Mouse (Mus musculus) T-cell, adult 2 months (primary cell): ENCODE data around the gene Stip1.
"Not testable (repeated sequence)": the region's sequence is repeated elsewhere in the genome, so short reads cannot be mapped to it uniquely, and the experiment has no call there.

Experiments used
- DNase-seq: peaks from one replicate; pipeline ENCODE4 v3.0.0; 2022; ENCODE audit warnings: low spot score

Stip1 gene

DNA sequence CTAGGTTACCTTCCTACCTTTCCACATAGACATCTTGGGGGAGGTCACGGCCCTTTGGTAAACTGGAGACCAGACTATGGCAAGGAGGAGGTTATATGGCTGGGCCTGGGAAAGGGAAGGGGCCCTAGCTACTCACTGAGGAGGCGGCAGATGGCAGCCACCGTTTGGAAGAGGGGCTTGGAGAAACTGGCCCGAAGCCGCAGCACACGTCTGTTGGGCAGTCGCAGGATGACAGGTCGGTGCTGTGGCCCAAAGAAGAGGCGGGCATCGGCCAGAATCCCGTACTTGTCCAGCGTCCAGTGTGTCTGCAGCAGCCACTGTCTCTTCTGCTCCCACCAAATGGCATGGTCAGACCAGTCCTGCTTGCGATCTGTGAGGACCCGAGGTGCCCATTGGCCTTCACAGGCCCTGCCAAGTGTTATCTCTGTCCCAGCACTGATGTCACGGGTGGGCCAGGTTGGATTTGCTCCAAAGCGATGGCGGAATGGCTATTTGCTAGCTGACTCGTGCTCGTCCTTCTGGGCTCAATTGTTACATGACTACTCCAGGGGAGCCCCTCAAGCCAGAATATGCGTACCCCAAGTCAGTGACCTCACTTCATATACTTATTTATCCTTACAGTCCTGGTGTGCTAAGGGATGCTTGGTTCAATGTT, 25.2 kb downstream of the Stip1 start:
- DNase-seq: no peak

DNA sequence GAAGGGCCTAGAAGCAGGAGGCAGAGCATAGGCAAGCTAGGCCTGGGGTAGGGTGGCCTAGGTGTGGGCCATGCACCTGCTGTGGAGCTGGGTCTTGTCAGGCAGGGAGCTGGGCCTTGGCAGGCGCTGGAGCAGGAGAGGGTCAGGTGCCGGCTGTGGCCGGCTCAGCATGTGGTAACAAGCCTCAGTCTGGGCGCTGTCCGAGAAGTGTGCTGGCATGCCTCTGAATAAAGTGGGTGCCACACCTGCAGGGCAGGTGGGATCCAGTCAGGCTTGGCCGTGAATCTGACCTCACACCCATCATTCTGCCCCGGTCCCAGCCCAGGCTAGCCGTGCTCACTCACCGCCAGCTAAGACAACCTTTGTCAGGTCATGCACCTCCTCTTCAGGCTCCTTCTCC, 25.8 kb downstream of the Stip1 start:
- DNase-seq: no peak

DNA sequence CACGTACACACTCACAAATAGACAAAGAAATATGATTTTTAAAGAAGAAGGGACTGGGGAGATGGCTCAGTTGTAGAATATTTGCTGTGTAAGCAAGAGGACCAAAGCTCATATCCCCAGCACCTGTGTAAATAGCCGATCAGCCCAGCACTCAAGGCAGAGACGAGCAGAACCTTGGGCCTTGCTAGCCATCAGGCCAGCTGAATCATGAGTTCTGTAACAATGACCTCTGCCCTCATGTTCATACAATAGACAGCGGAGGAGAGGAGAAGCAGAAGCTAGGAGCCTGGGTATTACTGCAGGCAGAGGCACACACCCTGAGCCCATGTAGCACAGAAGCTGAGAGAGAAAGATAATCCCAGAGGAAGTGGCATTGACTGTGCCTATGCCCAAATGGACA, 27.3 kb downstream of the Stip1 start:
- DNase-seq: no peak

DNA sequence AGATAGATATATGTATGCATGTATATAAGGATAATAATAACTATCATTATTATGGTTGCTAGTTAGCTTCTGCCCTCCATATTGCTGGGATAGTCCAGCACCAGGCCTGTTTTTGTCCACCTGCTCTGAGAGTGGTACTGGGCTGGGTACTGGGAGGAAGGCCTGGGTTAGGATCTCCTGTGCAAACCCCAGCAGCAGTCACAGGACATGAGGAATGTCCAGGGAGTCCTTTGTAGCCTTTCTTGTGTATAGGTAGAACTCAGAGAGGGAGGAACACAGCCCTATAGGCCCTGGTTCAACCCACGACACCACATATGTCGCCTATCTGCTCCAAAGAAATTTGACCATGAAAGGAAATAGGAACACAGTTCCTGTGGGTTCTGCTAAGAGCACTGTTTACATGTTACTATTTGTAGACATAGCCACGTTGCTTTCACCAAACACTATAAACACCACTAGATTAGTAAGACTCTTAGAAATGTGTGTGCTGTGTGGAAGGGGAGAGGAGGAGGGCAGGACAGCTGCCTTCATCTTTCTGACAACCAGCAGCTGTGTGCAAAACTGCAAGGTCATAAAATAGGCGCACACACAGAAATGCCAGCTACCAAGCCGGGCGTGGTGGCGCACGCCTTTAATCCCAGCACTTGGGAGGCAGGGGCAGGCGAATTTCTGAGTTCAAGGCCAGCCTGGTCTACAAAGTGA, 32.7 kb downstream of the Stip1 start:
- DNase-seq: no peak

DNA sequence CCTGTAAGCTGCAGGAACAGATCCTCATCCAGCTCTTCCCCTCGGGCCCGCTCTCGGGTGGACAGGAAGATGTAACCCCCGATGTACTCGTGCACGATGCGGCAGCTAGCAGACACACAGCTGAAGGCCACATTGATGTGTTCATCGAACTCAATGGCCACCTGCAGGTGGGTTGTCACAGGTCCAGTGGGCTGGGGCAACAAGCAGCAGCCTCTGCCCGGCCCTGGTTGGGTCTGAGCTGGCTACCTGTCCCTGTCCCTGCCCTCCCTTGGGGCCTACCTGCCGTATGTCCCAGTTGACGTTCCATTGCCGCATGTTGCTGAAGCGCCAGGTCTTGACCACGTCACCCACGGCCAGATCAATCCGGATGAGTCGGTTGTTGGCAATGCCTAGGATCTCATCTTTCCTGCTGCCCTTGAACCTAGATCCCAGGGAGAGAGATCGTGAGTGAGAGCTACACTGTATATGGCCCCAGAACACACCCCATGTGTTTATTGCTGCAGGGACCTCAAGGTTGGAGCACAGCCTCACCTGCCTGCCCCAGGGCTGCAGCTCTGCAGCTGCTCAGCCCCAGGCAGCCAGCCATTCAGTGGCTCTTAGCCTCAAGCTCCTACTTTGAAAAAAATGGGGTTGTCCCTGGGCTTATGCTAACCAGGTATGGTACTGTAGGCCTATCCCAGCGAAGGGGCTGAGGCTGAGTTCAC, 40.3 kb downstream of the Stip1 start:
- DNase-seq: no peak

DNA sequence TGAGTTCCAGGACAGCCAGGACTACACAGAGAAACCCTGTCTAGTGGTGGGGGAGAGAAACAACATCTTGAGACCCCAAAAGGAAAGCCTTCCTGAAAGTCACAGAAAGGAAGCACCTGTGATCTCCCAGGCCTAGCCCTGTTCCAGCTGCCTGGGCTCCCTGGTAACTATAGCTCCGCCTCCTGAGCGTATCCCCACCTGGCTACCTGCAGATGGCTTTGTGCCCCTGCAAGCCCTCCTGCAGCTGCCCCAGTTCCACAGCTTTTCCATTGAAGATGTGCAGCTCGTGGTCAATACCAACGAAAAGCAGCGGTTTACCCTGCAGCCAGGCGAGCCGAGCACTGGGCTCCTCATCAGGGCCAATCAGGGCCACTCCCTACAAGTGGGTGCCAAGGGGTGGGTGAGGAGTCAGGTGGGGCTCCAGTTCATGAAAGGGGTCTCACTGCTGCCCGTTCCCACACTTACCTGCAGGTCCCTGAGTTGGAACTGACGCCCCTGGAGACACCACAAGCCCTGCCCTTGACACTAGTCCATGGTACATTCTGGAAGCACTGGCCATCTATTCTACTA, 42.0 kb downstream of the Stip1 start:
- no peak for DNase-seq

DNA sequence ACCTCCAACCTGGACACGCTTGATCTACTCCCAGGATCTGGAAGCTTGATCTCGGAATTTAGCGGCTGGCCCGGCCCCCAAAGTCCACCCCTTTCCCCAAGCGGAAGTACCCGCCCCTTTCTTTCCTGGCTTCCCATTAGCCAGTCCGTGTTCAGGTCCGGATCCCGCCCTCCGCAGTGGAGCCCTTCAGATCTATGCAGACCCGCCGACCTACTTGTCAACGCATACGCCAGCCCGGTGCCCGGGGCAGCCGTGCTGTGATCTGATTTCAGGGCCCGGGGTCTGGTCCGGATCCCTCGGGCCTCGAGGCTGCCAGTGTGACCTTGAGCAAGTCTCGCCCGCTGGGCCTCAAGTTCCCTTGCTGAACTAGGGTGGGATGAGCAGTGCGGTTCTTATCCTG, 43.8 kb downstream of the Stip1 start, which contains the start of the genes Nudt22 and Trpt1:
Gene Nudt22 (minus strand): TSS at position 112 of the 400 bp plus-strand sequence.
Gene Trpt1 (plus strand): TSS at position 126 of the 400 bp plus-strand sequence.
- peak; percentile 66 for DNase-seq

DNA sequence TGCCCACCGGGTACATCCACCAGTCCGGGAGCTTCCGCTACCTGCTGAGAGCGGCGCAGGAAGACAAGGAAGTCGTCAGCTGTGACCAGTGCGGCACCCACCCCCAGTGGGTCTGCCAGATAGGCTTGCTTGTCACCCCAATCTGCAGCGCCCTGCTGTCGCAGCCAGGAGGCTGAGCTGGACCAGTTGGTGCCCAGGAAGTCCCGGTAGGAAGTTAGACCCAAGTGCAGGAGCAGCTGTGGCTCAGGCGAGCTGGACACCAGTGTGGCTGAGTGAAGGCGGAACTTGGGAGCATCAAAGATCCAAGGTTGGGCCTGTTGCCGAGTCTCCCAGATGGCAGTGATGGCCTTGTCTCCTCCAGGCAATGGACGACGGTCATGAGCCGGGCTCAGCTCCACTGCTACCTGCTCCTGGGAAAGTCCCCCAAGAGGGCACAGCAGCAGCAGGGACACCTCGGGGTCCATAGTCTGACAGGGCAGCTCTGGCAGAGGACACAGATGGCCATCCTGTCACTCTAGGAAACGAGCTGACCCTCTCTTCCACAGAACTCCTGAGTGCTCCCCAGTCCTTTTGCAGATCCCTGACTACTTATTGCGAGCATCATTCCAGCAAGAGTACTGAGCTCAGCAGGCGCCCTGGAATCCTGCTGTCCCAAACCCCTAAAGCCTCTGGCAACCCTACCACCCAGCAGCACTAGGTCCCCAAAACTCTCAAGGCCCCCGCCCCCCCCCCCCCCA, 44.3 kb downstream of the Stip1 start:
- no peak for DNase-seq

DNA sequence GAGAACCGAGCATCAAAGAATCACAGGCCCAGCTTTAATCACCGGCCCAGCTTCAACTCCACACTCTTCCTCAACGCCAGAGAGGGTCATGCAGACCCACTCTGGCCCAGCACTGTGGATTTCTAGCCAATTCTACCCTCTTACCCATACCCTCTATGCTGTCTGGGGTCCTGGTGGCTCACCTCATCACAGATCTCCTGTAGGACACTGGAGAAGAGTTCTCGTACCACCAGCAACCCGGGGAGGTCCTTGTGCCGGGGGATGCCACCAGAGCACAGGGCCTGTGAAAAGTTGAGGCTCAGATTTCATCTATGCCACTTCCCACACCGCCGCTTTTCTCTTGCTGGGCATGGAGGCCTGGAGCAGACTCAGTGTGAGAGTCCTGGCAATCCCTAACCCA, 45.3 kb downstream of the Stip1 start:
- no peak for DNase-seq

DNA sequence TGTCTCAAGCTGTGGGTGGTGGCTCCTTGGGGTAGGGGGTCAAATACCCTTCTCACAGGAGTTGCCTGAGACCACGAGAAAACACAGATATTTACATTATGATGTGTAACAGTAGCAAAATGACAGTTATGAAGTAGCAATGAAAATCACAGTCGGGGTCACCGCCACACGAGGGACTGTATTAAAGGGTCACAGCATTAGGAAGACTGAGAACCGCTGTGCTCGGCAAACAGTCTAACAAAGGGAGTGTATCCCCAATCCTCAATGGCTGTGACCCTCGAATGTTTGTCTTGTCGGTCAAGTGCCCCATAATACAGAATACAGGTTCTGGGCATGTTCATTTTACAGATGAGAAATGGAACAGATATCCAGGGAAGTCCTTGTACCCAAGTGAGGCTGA, 45.8 kb downstream of the Stip1 start:
- no peak for DNase-seq

DNA sequence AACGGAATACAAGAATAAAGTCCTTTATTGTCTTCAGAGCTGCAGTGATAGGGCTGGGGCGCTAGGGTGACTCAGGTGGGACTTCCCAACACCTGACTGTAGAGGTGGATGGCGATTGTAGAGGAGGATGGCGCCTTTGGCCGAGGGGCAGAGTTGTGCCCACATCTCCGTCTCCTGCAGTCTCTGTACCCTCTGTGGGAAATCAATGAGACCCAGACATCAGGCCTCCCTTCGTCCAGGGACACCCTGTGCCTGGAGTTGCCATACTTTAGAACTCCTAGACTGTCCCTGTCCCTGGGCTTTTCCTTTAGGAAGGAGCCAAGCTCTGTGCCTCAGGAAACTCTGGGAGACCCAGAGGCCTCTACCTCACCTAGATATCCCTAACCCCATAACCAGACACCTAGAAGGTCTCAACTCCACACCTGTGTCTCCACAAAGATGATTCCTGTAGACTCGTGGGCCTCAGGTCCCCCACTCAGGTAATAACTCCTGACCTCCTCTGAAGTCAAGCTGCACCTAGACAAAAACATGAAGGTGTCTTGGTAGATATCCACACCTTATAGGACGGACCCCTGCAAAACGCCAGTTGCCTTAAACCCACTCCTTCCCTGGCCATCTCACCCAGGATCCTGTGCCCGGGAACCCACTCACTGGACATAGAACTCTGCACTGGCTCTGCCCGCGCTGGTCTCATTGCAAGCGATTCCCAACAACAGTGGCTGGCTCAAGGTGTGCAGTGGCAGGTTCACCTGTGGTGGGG, 46.6 kb downstream of the Stip1 start:
- DNase-seq: no peak

DNA sequence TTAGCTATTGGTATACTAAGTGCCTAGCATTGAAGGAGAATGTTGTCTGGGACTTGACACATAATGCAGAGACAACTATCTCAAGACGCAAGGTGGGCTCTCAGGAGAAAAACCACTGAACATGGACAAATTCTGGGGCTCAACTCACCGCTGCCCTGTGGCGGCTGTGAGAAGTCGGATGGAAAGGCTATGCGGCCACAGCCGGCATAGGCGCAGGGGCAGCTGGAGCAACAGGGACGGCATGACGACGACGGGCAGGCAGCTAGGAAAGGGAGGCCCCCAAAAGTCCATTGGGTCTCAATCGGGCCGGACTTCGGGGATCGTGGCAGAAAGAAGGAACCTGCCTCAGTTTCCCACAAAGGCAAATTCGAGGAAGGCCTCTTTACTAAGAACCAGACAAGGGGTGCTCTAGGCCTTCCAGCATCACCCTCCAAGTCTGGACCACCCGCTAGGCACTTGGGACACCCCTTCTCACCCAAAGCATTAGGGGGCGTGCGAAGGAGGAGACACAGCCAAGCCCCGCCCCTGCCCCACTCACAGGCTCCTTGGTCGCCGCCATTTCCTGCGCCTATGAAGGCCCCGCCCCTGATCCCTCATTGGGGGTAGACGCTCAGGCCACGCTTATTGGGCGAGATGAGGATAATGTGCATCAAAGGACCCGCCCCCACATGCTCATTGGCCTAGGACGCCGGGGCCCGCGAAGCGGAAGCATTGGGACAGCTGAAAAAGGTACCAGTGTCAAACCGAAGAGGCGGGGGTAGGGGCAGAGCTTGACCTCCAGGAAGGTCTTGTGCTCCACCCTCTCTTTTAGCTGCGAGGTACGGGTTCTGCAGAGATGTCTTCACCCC, 47.5 kb downstream of the Stip1 start, which contains the start of gene Dnajc4:
Gene Dnajc4 (minus strand): TSS at position 562 of the 848 bp plus-strand sequence.
- DNase-seq: peak; percentile 96

DNA sequence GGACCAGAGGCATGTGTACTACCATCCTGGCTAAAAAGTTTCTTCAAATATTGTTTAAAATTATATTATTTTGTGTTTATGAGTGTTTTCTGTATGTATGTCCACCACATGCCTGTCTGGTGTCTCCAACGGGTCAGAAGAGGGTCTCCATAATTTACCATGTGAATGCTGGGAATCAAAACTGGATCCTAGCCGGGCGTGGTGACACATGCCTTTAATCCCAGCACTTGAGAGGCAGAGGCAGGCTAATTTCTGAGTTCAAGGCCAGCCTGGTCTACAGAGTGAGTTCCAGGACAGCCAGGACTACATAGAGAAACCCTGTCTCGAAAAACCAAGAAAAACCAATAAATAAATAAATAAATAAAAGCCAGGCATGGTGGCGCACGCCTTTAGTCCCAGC, 48.6 kb downstream of the Stip1 start:
- not testable (repeated sequence) for DNase-seq

DNA sequence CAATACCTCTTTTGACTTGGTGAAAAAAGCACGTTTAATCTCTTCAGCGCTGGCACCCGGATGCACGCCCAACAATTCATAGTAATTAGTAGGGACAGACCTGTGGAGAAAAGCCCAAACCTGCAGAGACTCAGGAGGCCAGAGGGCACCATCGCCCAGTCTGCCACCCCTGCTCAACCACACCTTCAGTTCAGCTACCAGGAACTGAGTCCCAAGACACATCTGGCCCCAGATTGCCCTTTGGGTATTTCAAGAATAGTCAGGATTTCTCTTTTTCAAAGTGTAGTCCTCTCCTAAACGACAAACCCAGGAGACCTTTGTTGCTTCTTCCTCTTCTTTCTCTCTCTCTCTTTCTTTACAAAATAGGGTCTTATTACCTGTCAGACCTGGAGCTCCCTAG, 49.1 kb downstream of the Stip1 start:
- no peak for DNase-seq

DNA sequence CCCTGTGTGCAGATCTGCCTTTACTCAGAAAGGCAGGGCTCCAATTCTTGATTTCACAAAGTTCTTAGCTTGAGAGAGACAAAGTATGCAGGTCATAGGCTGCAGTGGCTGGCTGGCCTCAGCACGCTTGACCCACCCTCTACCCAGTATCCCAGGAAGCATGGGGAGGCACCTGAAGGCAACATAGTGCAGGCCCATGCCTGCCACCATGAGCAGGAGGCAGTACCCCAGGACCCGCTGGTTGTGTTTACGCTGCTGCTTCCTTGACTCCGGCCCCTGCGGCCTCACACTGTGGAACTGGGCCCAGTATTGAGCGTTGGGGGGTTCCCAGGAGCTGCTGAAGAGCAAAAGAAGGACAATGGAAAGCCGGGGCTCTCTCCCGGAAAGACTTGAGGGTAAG, 50.5 kb downstream of the Stip1 start:
- no peak for DNase-seq

DNA sequence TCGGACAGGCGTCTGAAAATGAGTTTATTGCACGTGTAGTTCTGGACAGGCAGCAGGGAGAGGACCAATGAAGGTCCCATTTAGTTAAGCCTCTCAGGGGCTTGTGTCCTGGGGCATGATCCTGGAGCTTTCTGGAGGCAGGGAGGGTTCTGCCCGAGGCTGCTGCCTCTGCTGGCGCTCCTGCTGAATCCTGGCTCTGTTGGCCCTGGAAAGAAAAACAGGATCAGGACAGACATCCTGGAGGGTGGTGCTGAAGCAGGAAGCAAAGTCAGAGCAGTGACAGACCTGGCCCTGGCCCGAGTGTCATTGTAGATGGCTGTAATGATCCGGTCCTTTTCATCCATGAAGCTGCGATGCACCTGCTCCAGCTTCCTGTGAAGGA, 51.9 kb downstream of the Stip1 start:
- DNase-seq: no peak

DNA sequence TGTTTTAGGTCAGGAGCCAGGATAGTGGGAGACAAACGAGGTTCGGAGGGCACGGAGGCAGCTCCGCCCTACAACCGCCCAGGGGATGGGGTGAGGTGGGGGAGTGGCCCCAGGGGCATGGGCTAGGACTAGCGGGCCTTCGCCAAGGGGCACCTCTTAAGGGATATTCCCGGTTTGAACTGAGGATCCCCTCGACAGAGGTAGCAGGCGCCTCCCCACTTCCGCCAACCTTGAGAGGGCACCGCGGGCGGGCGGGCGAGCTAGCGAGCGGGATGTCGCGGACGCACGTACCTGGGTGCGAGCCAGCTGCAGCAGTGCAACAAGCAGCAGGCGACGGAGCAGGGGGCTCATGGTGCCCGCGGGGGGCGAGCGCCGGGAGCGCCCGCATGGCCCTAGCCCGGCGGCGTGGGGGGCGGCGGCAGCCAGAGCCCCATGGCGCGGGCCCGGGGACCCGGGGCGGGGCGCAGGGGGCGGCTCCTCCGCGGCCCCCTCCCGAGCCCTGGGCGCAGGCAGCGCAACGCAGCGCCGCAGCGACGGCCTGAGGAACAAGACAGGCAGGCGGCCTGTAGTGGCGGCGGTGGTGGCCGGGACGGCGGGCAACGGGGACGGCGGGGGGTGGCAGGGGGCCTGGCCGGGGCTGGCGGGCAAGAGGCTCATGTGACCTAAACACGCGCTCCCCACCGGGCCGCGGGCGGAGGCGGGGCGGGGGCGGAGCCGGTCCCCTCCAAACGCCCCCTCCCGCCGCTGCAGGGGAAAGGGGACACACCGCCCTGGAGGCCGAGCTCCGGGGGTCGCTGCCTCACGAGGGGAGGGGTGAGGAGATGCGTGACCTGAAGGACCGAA, 52.5 kb downstream of the Stip1 start, which contains the start of gene Vegfb:
Gene Vegfb (minus strand): TSS at position 591 of the 843 bp plus-strand sequence.
- DNase-seq: peak; percentile 56

DNA sequence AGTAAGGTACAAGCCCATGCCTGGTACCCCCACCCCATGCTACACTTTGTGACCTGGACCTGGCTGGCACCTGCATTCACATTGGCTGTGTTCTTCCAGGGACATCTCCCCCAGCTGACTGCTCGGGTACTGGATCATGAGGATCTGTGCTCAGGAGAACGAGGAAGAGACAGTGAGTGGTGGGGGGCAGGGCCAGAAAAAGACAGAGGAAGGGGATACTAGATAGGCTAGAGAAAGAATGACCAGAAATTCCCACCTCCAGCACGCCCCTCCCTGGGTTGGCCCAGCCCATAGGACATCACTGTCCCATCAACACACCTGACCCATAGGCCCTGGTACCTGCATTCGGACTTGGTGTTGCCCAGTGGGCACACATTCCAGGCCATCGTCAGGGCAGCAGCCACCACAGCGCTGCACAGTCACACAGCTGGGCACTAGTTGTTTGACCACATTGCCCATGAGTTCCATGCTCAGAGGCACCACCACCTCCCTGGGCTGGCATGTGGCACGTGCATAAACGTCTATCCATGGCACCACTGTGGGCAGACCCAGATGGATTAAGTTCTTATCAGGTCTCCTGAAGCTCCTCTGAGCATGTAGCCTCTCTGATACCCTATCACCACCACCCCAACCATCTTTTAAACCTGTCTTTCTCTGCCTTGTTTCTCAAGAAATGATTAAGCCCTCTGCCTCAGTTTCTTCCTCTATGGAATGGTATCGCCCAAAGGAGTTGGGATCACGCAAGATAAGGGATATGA, 53.6 kb downstream of the Stip1 start:
- DNase-seq: no peak

DNA sequence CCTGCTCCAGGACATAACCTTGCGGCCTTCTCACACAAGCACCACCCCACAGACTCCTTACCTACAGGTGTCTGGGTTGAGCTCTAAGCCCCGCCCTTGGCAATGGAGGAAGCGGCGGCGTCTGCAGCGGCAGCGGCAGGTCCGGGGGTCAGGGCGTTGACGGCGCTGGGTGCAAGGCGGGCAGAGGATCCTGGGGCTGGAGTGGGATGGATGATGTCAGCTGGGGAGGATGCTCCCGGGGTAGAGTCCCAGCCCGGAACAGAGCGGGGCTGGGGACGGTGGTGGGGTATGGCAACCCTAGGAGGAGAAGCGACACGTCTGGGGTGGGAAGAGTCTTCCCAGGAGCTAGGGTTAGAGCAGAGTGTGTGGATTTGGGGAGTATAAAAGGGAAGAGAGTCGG, 54.5 kb downstream of the Stip1 start:
- DNase-seq: no peak
